Mouse (Mus musculus): ENCODE measurements around the gene Il2ra. TPM values are rescaled to one million over a fixed set of nuclear protein-coding genes. Genes with fewer than 3 reads are reported as not detected.

Il2ra gene
- total RNA-seq (2023; ENCODE audit: inconsistent age) = 2.6 to 3.3 TPM (median 3.0 TPM) in 4 replicates

GRCm38 (mm10) chr2:11642451-11642941 lies at the start of gene Il2ra:
Il2ra (plus strand) TSS chr2:11642807.

DNA sequence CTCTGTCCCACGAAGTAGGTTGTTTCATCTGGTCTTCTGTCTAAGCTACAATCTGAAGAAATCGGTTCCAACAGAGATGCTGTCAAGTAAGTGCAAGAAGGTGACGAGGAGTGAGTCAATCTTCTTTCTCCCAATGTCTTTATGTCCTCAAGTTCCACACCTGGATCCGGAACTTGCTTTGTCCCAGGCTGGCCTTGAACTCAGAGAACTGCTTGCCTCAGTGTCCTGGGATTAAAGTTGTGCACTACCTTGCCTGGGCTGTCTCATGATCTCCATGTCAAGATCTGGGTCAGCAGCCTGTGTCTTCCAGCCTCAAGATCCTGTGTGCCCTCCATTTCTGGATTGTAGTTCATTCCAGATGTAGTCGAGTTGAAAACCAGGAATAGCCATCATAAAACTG lies 38.6 kb upstream of the Il2ra start, which contains the start of gene Rbm17:
Gene Rbm17 (minus strand): TSS at position 101 of the 400 bp plus-strand sequence.

DNA sequence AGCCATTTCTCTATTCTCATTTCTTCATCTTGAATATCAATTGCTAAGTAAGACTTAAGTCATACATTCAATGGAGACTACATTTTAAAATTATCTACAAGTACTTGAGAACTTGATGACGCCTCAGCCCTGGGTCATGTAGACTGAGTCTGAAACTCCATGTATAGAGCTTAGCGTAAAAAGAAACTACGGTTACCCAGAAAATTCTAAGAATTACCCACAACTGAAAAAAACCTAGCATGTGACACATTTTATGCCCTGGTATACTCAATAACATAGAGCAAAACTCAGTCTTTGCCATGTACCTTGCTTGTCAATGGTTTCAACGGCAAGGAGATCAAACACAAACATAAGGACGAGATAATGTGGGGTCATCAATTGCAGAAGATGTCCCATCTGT lies 16.7 kb upstream of the Il2ra start, which contains the start of gene Gm17490:
Gene Gm17490 (minus strand): TSS at position 375 of the 400 bp plus-strand sequence.

GRCm38 (mm10) chr2:11705201-11706025 lies 62.8 kb downstream of the Il2ra start, which contains the start of gene Il15ra:
Il15ra (plus strand) TSS chr2:11705290.

Other genes with a start within 250 kb of the Il2ra start
- 43.5 to 55.8 TPM (median 45.0 TPM) in 4 replicates for gene Pfkfb3, start 88.7 kb upstream of the Il2ra start, total RNA-seq (2023; ENCODE audit: inconsistent age)
- 142 to 177 TPM (median 164 TPM) in 4 replicates for gene Rbm17, start 38.7 kb upstream of the Il2ra start, total RNA-seq (2023; ENCODE audit: inconsistent age)
- gene Gm17490, start 16.5 kb upstream of the Il2ra start, total RNA-seq (2023; ENCODE audit: inconsistent age) = not detected in 4 replicates
- gene Il15ra, start 62.5 kb downstream of the Il2ra start, total RNA-seq (2023; ENCODE audit: inconsistent age) = 5.2 to 9.1 TPM (median 5.7 TPM) in 4 replicates
- gene Fbh1, start 134.8 kb downstream of the Il2ra start, total RNA-seq (2023; ENCODE audit: inconsistent age) = 49.7 to 66.0 TPM (median 55.6 TPM) in 4 replicates
- gene Ankrd16, start 135.1 kb downstream of the Il2ra start, total RNA-seq (2023; ENCODE audit: inconsistent age) = 86.7 to 98.9 TPM (median 91.5 TPM) in 4 replicates